Mouse (Mus musculus): Measurements from ENCODE around the gene 6030458C11Rik.
"Not testable (repeated sequence)": the region's sequence is repeated elsewhere in the genome, so short reads cannot be mapped to it uniquely, and the experiment has no call there.

Gene 6030458C11Rik

GRCm38 (mm10) chr15:12817592-12817991 lies 6.9 kb downstream of the 6030458C11Rik start:
- no peak for DNase-seq

GRCm38 (mm10) chr15:12812646-12813045 lies 11.8 kb downstream of the 6030458C11Rik start:
- DNase-seq = no peak

GRCm38 (mm10) chr15:12809305-12809704 lies 15.1 kb downstream of the 6030458C11Rik start:
- DNase-seq = no peak

GRCm38 (mm10) chr15:12807088-12807487 lies 17.4 kb downstream of the 6030458C11Rik start:
- DNase-seq = no peak

- no peak for DNase-seq
Measured at GRCm38 (mm10) chr15:12805071-12805470, 19.4 kb downstream of the 6030458C11Rik start.

GRCm38 (mm10) chr15:12801142-12801506 lies 23.3 kb downstream of the 6030458C11Rik start:
- DNase-seq = not testable (repeated sequence)

GRCm38 (mm10) chr15:12800405-12801141 lies 23.9 kb downstream of the 6030458C11Rik start:
- DNase-seq = no peak

GRCm38 (mm10) chr15:12798043-12798442 lies 26.4 kb downstream of the 6030458C11Rik start:
- DNase-seq = no peak

- no peak for DNase-seq
Measured at GRCm38 (mm10) chr15:12795909-12796470, 28.5 kb downstream of the 6030458C11Rik start.

- peak; percentile 62 to 63 for DNase-seq
Measured at GRCm38 (mm10) chr15:12795457-12795894, 29.0 kb downstream of the 6030458C11Rik start.

- no peak for DNase-seq
Measured at GRCm38 (mm10) chr15:12794311-12794710, 30.1 kb downstream of the 6030458C11Rik start.

GRCm38 (mm10) chr15:12789406-12789867 lies 35.0 kb downstream of the 6030458C11Rik start:
- no peak for DNase-seq

GRCm38 (mm10) chr15:12788536-12788935 lies 35.9 kb downstream of the 6030458C11Rik start:
- DNase-seq = no peak

GRCm38 (mm10) chr15:12781729-12782326 lies 42.6 kb downstream of the 6030458C11Rik start:
- no peak for DNase-seq

- DNase-seq = no peak
Measured at GRCm38 (mm10) chr15:12781296-12781695, 43.2 kb downstream of the 6030458C11Rik start.

- DNase-seq = no peak
Measured at GRCm38 (mm10) chr15:12774149-12774753, 50.2 kb downstream of the 6030458C11Rik start.

- DNase-seq = no peak
Measured at GRCm38 (mm10) chr15:12770958-12771357, 53.5 kb downstream of the 6030458C11Rik start.

GRCm38 (mm10) chr15:12766848-12767247 lies 57.6 kb downstream of the 6030458C11Rik start:
- no peak for DNase-seq

- DNase-seq = no peak
Measured at GRCm38 (mm10) chr15:12763147-12763546, 61.3 kb downstream of the 6030458C11Rik start.

- DNase-seq = no peak
Measured at GRCm38 (mm10) chr15:12762258-12762913, 62.1 kb downstream of the 6030458C11Rik start.

- DNase-seq = no peak
Measured at GRCm38 (mm10) chr15:12760747-12761146, 63.7 kb downstream of the 6030458C11Rik start.

GRCm38 (mm10) chr15:12758461-12758860 lies 66.0 kb downstream of the 6030458C11Rik start:
- no peak for DNase-seq

Data from cerebellum, adult 18-20 months (tissue).